Mouse (Mus musculus) urinary bladder, postnatal 14 days (tissue): ENCODE measurements around the gene Nfs1.
"Not testable (repeated sequence)": the region's sequence is repeated elsewhere in the genome, so short reads cannot be mapped to it uniquely, and the experiment has no call there.

Source experiments
- DNase-seq: peaks from one replicate; pipeline ENCODE4 v3.0.0; 2021; ENCODE audit warnings: low spot score

Gene Nfs1

GRCm38 (mm10) chr2:156143367-156143766 lies 619 bp downstream of the Nfs1 start:
- no peak for DNase-seq

- DNase-seq = no peak
Measured at GRCm38 (mm10) chr2:156142820-156143219, 1.2 kb downstream of the Nfs1 start.

DNA sequence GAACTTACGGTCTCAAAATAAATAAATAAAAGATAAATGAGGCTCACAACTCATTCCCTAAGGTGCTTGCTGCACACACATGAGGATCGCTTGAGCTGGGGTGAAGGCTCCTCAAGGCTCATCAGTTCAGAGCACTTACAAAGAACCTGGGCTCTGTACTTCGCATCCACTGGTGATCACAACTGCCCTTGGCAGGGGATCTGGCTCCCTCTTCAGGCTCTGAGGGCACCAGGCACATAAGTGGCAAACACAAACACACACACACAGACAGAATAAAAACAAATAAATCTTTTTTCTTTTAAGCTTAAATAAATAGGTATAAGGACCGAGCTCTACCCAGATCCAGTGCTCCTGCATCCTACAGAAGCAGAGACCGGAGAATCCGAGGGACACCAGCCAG lies 8.3 kb downstream of the Nfs1 start:
- no peak for DNase-seq

GRCm38 (mm10) chr2:156134161-156134560 lies 9.8 kb downstream of the Nfs1 start:
- DNase-seq = no peak

- DNase-seq = no peak
Measured at GRCm38 (mm10) chr2:156126992-156127391, 17.0 kb downstream of the Nfs1 start, which contains the start of gene Gm28036. Gm28036 (minus strand) TSS chr2:156127092.

DNA sequence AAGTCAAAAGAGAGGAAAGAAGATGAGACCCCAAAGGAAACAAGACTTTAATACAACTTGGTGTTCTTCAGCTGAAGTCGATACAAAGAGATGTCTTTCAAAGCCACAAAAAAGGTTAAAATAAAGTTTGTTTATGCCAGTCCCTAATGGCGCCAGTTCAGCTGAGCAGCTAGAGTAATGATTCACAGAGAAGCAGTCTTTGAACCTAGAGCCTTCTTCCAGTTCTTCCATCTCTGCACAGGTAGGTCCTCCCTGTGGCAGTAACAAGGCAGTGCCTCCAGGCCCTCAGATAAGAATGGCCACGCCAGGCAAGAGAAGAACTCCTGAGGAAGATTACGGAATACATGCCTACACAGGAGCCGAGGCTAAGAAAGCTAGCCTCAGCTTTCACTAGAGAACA lies 20.3 kb downstream of the Nfs1 start:
- DNase-seq = no peak

GRCm38 (mm10) chr2:156119566-156119965 lies 24.4 kb downstream of the Nfs1 start:
- no peak for DNase-seq

DNA sequence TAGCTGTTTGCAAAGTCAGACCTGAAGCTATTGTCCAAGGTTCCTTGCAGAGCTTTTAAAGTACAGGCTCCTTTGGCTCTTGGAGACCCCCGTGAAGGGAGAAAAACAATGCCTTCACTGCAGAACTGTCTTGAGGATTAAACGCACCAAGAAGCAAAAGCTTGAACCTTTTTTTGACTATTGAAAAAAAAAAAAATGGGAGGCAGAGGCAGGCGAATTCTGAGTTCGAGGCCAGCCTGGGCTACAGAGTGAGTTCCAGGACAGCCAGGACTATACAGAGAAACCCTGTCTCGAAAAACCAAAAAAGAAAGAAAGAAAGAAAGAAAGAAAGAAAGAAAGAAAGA lies 31.9 kb downstream of the Nfs1 start:
- not testable (repeated sequence) for DNase-seq

DNA sequence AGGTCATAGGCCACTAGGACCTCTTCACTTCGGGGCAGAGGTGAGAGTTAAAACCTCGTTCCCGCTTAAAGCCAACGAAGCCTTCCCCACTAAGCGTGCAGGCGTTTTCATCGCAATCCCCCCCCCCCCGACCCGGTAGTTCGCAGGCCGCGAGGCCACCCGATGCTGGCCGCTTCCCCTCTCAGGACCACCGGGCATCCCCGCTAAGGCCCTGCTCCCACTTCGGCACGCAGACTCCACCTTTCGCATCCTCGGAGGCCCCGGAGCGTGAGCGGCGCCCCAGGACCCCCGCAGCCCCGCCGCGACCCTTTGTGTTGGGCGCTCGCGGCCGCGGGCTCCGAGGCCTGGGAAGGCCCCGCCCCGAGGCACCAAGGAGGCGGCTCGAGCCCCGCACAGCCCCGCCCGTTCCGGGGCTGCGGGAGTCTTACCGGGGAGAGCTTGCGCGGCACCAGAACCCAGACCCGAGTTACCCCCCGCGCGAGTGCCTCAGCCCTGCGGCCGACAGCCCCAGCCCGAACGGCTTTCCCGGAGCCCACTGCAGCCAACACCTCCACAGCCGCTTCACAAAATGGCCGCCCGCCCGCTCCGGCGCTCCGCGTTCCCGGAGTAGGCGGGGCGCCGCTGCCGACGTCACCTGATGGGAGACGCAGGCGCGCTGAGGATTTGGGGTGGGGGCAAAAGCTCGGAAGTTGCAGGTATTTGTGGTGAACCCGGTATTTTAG lies 32.5 kb downstream of the Nfs1 start, which contains the start of the genes Cpne1 and Rbm12:
Gene Cpne1, minus strand, starts transcription at position 608 of the 722 bp plus-strand sequence.
Gene Rbm12, minus strand, starts transcription at position 621 of the 722 bp plus-strand sequence.
- DNase-seq = peak; percentile 91

DNA sequence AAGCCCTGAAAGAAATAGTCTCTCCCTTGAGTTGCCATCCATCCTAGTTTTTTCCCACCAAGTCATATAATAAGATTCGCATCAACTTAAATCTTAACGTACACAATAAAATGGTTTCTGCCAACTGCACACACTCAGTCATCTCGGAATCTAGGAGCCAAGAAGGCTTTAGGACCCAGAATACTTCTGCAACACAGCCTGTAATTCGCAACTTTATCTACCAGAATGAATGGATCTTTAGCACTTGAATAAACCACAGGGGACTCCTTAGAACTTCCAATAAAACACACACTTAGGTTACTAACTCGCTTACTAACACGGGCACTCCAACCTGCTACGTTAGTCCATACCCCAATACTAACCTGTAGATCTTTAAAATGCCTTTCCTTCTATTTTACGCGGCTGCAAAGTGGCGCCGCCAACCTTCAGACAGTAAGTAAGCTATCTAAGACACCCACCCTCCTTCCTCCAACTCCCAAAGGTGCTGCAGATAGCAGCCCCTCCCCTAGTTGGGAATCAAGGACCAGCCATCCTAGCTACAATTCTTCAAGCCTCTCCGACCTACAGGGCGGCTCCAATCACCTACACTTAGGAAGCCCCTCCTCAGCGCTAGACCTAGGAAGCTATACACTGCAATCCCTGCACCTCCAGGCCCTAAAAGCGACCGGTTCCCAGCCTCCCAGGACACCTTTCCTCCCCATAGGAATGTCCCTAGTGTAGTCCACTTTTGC lies 33.2 kb downstream of the Nfs1 start:
- no peak for DNase-seq

DNA sequence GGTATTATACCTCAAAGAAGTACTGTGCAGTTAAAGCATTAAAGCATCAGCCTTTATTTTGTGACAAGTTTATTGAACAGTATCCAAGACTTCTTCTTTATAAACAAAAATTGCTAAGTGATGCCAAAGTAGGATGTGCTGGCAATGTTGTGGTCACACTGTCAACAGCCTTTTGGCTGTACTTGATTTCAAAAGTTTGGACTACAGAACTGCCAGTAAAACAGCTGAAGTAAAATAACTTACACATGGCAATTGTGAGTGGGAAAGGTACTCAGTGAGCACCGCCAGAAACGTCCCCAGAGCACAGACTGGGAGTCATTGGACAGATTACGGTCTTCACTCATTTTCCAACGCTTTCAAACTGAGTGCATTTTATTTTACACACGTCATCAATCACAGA lies 52.1 kb downstream of the Nfs1 start:
- DNase-seq = no peak

GRCm38 (mm10) chr2:156089799-156090198 lies 54.2 kb downstream of the Nfs1 start:
- DNase-seq = no peak

GRCm38 (mm10) chr2:156087391-156088110 lies 56.4 kb downstream of the Nfs1 start:
- no peak for DNase-seq

- DNase-seq = no peak
Measured at GRCm38 (mm10) chr2:156084541-156084940, 59.4 kb downstream of the Nfs1 start.

DNA sequence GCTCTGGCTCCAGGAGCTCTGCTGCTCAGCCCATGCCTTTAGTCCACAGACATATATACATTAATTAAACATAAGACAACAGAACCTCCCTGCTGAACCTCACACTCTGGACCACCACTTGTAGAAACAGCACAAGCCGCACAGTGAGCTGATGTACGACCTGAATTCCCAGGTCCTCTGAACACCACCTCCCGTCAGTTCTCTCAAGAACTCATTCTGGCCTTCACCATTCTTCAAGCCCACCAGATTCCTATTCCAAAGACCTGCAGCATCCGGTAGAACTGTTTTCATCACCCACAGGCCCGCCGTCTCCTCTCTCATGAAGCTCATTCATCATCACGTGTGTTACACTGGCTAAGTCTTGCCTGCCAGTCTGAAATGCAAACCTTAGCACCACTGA lies 63.6 kb downstream of the Nfs1 start:
- no peak for DNase-seq

DNA sequence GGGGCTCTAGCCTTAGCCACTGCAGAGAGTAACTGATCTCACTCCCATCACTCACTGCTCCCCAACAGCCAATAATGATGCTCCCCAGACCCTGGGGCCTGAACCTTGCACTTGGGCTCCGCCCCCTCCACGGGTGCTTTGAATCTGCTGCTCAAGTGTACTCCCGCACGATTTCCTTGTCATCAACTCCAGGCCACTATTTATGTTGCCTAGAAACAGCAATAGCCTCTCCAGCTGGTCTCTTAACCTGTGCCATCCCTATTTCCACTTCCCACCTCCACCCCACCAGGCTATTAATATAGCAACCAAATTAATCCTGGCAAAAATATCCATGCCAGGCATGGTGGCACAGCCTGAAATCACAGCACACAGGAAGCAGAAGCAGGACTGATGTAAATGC lies 64.3 kb downstream of the Nfs1 start:
- DNase-seq = no peak

DNA sequence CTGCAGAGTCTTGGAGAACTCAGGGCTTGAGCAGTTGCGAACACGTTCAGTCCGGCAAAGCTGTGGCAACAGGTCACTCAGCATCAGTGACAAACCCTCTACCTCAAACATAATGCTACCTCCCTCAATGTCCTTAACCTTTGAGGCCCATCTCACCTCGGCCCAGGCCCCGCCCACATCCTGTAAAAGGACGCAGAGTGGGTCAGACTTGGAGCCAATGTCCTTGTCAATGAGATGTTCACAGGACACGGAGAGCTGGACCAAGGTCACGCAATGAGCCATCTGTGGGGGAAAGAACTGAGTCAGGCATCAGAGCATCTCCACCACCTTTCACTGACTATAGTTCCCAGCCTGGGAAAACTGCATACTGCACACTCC lies 64.8 kb downstream of the Nfs1 start:
- DNase-seq = no peak

GRCm38 (mm10) chr2:156078421-156079182 lies 65.4 kb downstream of the Nfs1 start:
- DNase-seq = no peak

DNA sequence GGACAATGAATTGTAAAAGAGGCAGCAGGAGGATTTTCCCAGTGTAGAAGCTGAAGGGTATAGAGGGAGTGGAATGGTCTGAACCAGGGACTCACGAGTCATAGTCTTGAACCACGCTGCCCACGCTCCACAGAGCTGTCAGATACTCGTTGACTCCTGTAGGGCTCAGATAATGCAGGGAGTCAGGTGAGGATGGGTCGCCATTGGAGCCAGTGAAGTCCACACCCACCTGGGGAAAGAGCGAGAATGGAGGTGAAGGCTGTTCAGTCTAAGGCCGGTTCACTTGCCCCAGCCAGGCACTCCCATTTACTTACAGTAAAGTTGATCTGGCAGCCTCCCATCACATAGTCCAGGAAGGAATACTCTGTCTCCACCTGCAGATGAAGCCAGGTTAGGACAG lies 66.5 kb downstream of the Nfs1 start:
- DNase-seq = no peak

DNA sequence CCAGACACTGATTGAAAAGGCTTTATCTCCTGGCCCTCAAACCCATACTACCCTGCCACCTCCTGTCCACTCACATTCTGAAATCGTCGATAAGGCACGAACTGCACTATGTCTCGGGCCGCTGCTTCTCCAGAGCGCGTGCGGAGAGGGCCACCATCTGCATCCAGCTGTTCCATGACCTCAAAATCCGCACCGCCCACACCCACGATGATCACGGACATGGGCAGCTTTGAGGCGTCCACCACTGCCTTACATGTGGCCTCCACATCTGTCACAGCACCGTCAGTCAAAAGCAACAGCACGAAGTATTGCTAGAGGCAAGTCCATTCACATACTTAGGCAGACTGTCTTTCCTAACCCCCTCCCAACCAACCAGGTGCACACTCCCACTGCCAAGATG lies 70.3 kb downstream of the Nfs1 start:
- DNase-seq = no peak
